Mouse (Mus musculus): Measurements from ENCODE around the gene Zfp622.

GRCm38 (mm10) chr15:25951037-25951436 lies 33.1 kb upstream of the Zfp622 start:
- no peak for TF ChIP-seq GATA1 (IDR thresholded peaks at IDR 0.05; ENCODE audit: borderline replicate concordance, low read length)
- TF ChIP-seq FLI1 (IDR thresholded peaks at IDR 0.05; ENCODE audit: low read length), result no peak

Measured in megakaryocyte, embryonic 14.5 days (primary cell).